Mouse (Mus musculus) adrenal gland, adult 2 months (tissue): Measurements from ENCODE around the gene Cdk5rap3. TPM values are rescaled to one million over a fixed set of nuclear protein-coding genes. Genes with fewer than 3 reads are reported as not detected.

Experiments
- DNase-seq: peaks from one replicate; pipeline ENCODE4 v3.0.0; 2021
- polyA plus RNA-seq: library from polyadenylated mRNA; depleted of rRNA; stranded (reverse); fragments of >200 nt; gene quantifications from 2 replicates; pipeline ENCODE4 v1.2.3, GENCODE M21; 2012; rRNA removed
- total RNA-seq, 2 experiments: library from RNA; stranded (reverse); gene quantifications; 2 replicates each; pipeline ENCODE4 v1.2.3; 2021

The Cdk5rap3 gene
- total and polyA plus RNA-seq, 3 experiments, result 35.4 to 52.9 (median 39.8) TPM

- DNase-seq, result peak; percentile 69
Observed at GRCm38 (mm10) chr11:96861446-96861845, 54.9 kb downstream of the Cdk5rap3 start.

GRCm38 (mm10) chr11:96860564-96860963, 55.7 kb downstream of the Cdk5rap3 start:
- peak; percentile 82 for DNase-seq

- no peak for DNase-seq
Observed at GRCm38 (mm10) chr11:96859635-96860034, 56.7 kb downstream of the Cdk5rap3 start.

- peak; percentile 71 for DNase-seq
Observed at GRCm38 (mm10) chr11:96857446-96857845, 58.9 kb downstream of the Cdk5rap3 start.

Other genes starting within 250 kb of the Cdk5rap3 start
- gene Snx11, start 138.9 kb downstream of the Cdk5rap3 start, total RNA-seq, result 10 to 100 TPM; 22.7 to 31.2 TPM
- 12.4 and 12.6 TPM in 2 replicates for gene Snx11, start 138.9 kb downstream of the Cdk5rap3 start, polyA plus RNA-seq
- gene Cbx1, start 127.4 kb downstream of the Cdk5rap3 start, total RNA-seq, result 10 to 100 TPM; 65.7 to 72.8 TPM
- gene Cbx1, start 127.4 kb downstream of the Cdk5rap3 start, polyA plus RNA-seq, result 40.0 and 58.2 TPM in 2 replicates
- gene Nfe2l1, start 86.5 kb downstream of the Cdk5rap3 start, total RNA-seq, result 100 to 1,000 TPM; 497 to 817 TPM
- gene Nfe2l1, start 86.5 kb downstream of the Cdk5rap3 start, polyA plus RNA-seq, result 504 and 806 TPM in 2 replicates
- 10 to 100 TPM; 57.1 to 76.8 TPM for gene Copz2, start 66.6 kb downstream of the Cdk5rap3 start, total RNA-seq
- gene Copz2, start 66.6 kb downstream of the Cdk5rap3 start, polyA plus RNA-seq, result 90.7 and 107 TPM in 2 replicates
- under 1 TPM; 0.52 to 0.66 TPM for gene Prr15l, start 11.6 kb upstream of the Cdk5rap3 start, total RNA-seq
- not detected in 2 replicates for gene Prr15l, start 11.6 kb upstream of the Cdk5rap3 start, polyA plus RNA-seq
- 10 to 100 TPM; 29.3 to 37.4 TPM for gene Pnpo, start 27.5 kb upstream of the Cdk5rap3 start, total RNA-seq
- 43.0 and 52.9 TPM in 2 replicates for gene Pnpo, start 27.5 kb upstream of the Cdk5rap3 start, polyA plus RNA-seq
- gene Sp2, start 66.5 kb upstream of the Cdk5rap3 start, total RNA-seq, result 10 to 100 TPM; 15.4 to 18.6 TPM
- 15.2 and 19.3 TPM in 2 replicates for gene Sp2, start 66.5 kb upstream of the Cdk5rap3 start, polyA plus RNA-seq
- under 1 TPM; 0.09 to 0.24 TPM for gene Sp6, start 96.9 kb upstream of the Cdk5rap3 start, total RNA-seq
- gene Sp6, start 96.9 kb upstream of the Cdk5rap3 start, polyA plus RNA-seq, result 0.10 and 0.31 TPM in 2 replicates
- gene Scrn2, start 113.4 kb upstream of the Cdk5rap3 start, total RNA-seq, result 10 to 100 TPM; 13.3 to 25.0 TPM
- gene Scrn2, start 113.4 kb upstream of the Cdk5rap3 start, polyA plus RNA-seq, result 27.6 and 28.6 TPM in 2 replicates
- gene Lrrc46, start 124.9 kb upstream of the Cdk5rap3 start, total RNA-seq, result 1 to 10 TPM in 1 of 2 experiments, under 1 TPM in 1; 0.98 to 1.1 TPM
- 0.47 and 0.50 TPM in 2 replicates for gene Lrrc46, start 124.9 kb upstream of the Cdk5rap3 start, polyA plus RNA-seq
- 100 to 1,000 TPM; 130 to 154 TPM for gene Mrpl10, start 125.1 kb upstream of the Cdk5rap3 start, total RNA-seq
- 197 and 276 TPM in 2 replicates for gene Mrpl10, start 125.1 kb upstream of the Cdk5rap3 start, polyA plus RNA-seq
- 10 to 100 TPM in 1 of 2 experiments, 1 to 10 TPM in 1; 7.4 to 12.7 TPM for gene Osbpl7, start 134.1 kb upstream of the Cdk5rap3 start, total RNA-seq
- gene Osbpl7, start 134.1 kb upstream of the Cdk5rap3 start, polyA plus RNA-seq, result 14.8 and 16.0 TPM in 2 replicates
- gene Tbx21, start 198.8 kb upstream of the Cdk5rap3 start, total RNA-seq, result under 1 TPM; 0.26 to 0.31 TPM
- 0.53 and 0.73 TPM in 2 replicates for gene Tbx21, start 198.8 kb upstream of the Cdk5rap3 start, polyA plus RNA-seq
- gene Tbkbp1, start 235.0 kb upstream of the Cdk5rap3 start, total RNA-seq, result 10 to 100 TPM in 1 of 2 experiments, 1 to 10 TPM in 1; 9.7 to 13.1 TPM
- 33.8 and 53.8 TPM in 2 replicates for gene Tbkbp1, start 235.0 kb upstream of the Cdk5rap3 start, polyA plus RNA-seq